Mouse (Mus musculus): Measurements from ENCODE around the gene Ramp1.

Ramp1 gene

GRCm38 (mm10) chr1:91179533-91180173 is at the start of gene Ramp1:
Gene Ramp1 (plus strand): TSS chr1:91179822.
- DNase-seq (ENCODE audit: low spot score) = no peak

DNA sequence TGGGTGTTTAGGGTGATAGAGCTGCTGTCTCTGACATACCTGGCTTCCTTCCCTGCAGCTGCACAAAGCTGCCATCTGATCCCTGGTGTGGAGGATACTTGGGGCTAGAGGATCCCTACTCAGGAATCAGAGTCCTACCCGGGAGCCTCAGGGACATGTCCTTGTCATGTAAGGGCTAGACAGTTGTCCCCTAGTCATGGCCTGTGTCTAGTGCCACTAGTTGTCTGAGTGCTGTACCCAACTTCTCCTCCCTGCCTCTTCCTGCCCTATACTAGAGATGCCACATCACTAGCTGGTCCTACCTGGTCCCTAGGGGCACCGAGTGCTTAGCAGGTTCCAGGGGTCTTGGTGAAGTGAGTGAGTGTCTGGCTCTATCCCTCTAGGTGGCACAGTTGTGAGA is 42.6 kb upstream of the Ramp1 start:
- no peak for DNase-seq (ENCODE audit: low spot score)

DNA sequence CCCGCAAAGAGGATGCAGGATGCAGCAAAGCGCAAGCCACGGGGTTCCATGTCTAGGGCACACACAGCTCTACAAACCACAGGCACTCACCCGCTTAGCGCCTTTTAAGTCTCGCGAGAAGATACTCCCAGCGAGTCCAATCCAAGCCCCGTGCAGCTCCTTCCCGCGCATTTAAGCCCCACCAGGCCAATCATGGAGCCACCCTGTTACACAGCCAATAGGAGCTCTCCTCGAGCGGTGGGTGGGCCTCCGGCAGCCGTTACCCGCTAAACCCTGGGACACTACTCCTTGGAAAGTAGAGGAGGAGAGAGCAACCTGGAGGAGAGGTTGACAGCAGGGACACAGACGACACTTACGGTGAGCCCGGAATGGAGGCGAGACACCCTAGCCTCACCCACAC is 34.8 kb upstream of the Ramp1 start, which contains the start of gene Rbm44:
Rbm44 (plus strand) TSS at position 277 of the 400 bp plus-strand sequence.
- no peak for DNase-seq (ENCODE audit: low spot score)

GRCm38 (mm10) chr1:91151509-91151908 is 28.1 kb upstream of the Ramp1 start:
- DNase-seq (ENCODE audit: low spot score) = no peak

GRCm38 (mm10) chr1:91166798-91167197 is 12.8 kb upstream of the Ramp1 start:
- DNase-seq (ENCODE audit: low spot score) = no peak

- no peak for DNase-seq (ENCODE audit: low spot score)
These were observed 10.5 kb upstream of the Ramp1 start for GRCm38 (mm10) chr1:91169157-91169556.

DNA sequence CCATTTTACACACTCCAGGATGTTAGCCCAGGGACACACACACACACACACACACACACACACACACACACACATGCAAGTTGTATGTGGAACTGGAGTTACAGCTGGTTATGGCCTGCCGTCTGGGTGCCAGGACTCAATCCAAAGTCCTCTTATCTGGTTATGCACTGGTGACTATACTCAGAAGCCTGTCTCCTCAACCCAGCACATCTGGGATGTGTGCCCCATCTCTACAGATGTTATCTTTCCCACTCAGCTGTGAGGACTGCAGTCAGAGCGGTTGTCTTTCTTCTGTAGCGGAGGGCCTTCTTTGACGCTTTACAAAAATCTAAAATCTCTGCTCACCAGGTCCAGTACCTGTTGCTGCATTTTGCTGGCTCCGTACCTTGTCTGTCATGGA is 4.8 kb upstream of the Ramp1 start:
- DNase-seq (ENCODE audit: low spot score) = no peak

GRCm38 (mm10) chr1:91176026-91176425 is 3.6 kb upstream of the Ramp1 start:
- no peak for DNase-seq (ENCODE audit: low spot score)

- no peak for DNase-seq (ENCODE audit: low spot score)
These were observed 2.8 kb upstream of the Ramp1 start for GRCm38 (mm10) chr1:91176871-91177270.

- DNase-seq (ENCODE audit: low spot score) = no peak
These were observed 536 bp upstream of the Ramp1 start for GRCm38 (mm10) chr1:91179086-91179485.

- no peak for DNase-seq (ENCODE audit: low spot score)
These were observed 548 bp downstream of the Ramp1 start for GRCm38 (mm10) chr1:91180174-91180565.

DNA sequence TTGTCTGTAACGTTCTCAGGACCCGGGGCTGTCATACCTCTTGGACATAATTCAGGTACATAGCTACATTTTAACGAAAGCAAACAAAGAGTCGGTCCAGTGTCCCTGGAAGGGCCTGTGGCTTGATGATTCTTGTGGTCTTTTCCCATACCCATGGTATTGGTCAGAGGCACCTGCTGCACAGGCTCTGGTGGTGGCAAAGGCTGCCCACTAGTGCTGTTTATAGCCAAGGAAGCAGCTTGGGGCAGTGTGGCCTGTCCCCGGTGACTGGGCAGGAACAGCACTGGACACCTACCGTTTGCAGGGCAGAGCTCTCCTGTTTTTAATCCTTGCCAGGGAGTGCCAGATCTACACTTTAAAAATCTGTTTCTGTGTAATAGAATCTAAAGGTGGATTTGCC is 1.1 kb downstream of the Ramp1 start:
- DNase-seq (ENCODE audit: low spot score) = no peak

DNA sequence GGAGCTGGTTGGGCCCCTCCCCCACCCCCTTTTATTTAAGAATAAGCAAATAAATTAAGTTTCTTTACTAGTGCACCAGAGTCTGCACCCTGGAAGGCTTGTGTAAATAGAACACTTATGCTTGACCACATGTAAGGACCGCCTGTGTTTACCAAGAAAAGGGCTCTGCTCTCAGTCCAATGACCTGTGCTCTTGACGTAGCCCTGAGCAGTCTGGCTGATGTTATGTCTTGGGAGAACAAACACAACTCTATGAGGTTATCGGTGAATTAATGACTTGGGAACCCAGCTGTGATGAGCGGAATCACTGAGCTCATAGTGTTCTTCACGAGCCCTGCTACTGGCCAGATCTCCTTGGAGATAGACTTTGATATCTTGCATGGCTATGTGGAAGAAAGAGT is 1.6 kb downstream of the Ramp1 start:
- no peak for DNase-seq (ENCODE audit: low spot score)

DNA sequence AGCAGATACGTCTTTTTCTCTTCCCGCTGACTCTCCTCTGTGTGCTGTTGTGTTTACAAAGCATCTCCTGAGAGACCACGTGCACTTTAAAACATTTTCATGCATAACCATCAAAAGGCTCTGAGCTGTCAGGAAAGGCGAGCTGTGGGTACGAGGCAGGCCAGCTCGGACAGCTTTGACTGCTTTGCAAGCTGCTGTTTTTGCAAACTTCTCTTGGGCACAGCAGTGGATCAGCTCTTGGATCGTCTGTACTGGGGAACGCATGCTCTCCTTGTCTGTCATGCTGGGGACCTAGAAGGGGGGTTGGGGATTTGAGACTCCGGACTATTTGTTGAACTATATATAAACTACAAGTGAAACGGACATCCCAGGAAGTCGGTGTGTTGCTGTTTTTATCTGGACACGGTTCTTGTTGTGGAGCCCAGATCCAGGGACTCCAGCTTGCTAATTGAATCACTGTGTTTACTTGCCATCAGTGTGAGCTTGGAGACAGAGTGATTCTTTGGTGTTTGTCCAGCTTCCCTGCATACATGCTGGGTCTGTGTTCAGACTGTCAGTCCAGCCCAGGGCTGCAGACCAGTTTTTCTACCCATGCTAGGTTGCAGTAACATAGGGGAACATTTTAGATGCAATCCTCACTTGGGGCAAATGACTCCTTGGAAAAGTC is 2.3 kb downstream of the Ramp1 start:
- DNase-seq (ENCODE audit: low spot score) = no peak

DNA sequence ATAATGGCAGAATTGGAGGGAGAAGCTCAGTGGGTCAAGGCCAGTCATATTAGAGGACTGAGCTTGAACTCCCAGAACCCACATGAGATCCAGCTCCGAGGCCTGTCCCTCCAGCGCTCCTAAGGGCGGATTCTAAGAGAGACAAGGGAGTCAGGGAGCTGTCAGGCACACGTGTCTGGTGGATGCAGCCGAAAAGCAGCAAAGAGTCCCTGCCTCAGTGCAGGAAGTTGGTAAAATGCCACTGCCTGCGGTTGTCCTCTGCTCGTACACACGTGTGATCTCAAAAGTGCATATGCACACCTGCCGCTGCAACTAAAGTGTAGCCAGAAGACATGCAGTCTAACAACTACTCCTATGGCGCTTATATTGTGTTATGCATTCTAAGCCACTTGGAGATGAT is 3.7 kb downstream of the Ramp1 start:
- no peak for DNase-seq (ENCODE audit: low spot score)

- DNase-seq (ENCODE audit: low spot score) = no peak
These were observed 7.1 kb downstream of the Ramp1 start for GRCm38 (mm10) chr1:91186677-91187076.

- no peak for DNase-seq (ENCODE audit: low spot score)
These were observed 7.7 kb downstream of the Ramp1 start for GRCm38 (mm10) chr1:91187315-91187714.

- no peak for DNase-seq (ENCODE audit: low spot score)
These were observed 8.4 kb downstream of the Ramp1 start for GRCm38 (mm10) chr1:91187786-91188640.

GRCm38 (mm10) chr1:91188851-91189460 is 9.3 kb downstream of the Ramp1 start:
- no peak for DNase-seq (ENCODE audit: low spot score)

DNA sequence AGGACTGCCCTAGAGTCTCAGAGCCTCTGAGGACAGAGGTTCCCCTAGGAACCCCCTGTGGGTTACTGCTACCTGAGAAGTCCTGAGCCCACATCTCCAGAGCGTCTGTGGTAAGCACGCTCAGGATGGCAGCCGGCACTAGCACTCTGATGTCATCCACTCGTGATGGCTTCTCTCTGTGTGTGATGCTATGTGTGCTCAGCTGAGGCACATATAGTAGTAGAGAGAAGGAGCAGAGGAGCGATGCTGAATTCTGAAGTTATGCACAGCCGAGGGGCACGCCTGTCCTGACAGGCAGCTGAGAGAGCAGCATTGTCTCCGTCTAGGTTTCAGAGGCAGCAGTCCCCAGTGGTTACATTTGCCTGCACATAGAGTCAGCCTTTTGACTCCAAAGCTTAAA is 12.6 kb downstream of the Ramp1 start:
- DNase-seq (ENCODE audit: low spot score) = no peak

DNA sequence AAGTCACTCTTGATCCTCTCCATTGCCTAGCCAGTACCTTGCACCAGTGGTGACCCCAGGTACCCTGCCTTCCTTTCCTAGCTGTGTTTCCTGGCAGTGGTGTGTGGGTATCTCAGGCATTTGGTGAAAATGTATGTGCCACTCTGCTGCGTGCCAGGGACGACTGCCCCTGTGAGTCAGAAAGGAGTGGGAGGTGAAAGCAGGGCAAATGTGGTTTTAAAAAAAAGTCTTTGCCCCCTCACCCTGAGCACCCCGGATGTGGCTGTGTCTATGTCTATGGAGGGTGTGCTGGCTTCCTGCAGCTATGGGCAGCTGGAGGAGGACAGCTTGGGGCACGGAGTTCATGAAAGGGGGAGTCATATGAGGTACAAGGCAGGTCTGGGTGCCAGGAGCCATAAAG is 13.6 kb downstream of the Ramp1 start:
- DNase-seq (ENCODE audit: low spot score) = no peak

GRCm38 (mm10) chr1:91193680-91194079 is 14.1 kb downstream of the Ramp1 start:
- no peak for DNase-seq (ENCODE audit: low spot score)

DNA sequence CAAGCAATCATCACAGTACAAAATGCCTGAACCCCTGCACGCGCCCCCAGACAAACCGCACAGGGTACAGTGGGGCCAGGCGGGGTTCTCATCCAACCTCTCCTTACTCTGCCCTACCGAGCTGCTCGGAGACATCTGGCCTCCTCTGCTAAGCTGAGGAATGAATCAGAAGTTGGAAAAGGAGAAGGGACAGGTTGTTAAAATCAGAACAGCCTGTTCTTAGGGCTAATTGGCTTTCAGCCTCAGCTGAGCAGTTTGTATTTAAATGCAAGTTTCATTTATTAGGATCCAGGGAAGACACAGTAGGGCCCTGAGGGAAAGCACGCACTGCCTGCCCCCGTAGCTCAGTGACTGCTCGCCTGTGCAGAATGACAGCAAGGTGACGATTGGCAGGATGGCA is 20.2 kb downstream of the Ramp1 start:
- DNase-seq (ENCODE audit: low spot score) = no peak

All from urinary bladder, postnatal 10 days (tissue).